Mouse (Mus musculus): ENCODE data around the gene Tmem52.
A peak's percentile ranks its signal among the peaks of the same experiment; 100 is the strongest.
"Not testable (repeated sequence)": the region's sequence is repeated elsewhere in the genome, so short reads cannot be mapped to it uniquely, and the experiment has no call there.

The Tmem52 gene

GRCm38 (mm10) chr4:155468952-155469351, at the start of gene Tmem52:
Gene Tmem52 (plus strand): TSS chr4:155469114.
- peak; percentile 27 for DNase-seq (ENCODE audit: low read depth, low spot score)

- DNase-seq (ENCODE audit: low read depth, low spot score): no peak
Observed at GRCm38 (mm10) chr4:155420137-155420536, 48.8 kb upstream of the Tmem52 start.

GRCm38 (mm10) chr4:155421412-155422370, 47.2 kb upstream of the Tmem52 start:
- DNase-seq (ENCODE audit: low read depth, low spot score): not testable (repeated sequence)

GRCm38 (mm10) chr4:155423988-155424387, 44.9 kb upstream of the Tmem52 start:
- DNase-seq (ENCODE audit: low read depth, low spot score): no peak

- DNase-seq (ENCODE audit: low read depth, low spot score): no peak
Observed at GRCm38 (mm10) chr4:155426272-155426671, 42.6 kb upstream of the Tmem52 start.

GRCm38 (mm10) chr4:155428442-155428841, 40.5 kb upstream of the Tmem52 start:
- no peak for DNase-seq (ENCODE audit: low read depth, low spot score)

- DNase-seq (ENCODE audit: low read depth, low spot score): no peak
Observed at GRCm38 (mm10) chr4:155429202-155429601, 39.7 kb upstream of the Tmem52 start.

- no peak for DNase-seq (ENCODE audit: low read depth, low spot score)
Observed at GRCm38 (mm10) chr4:155432358-155432757, 36.6 kb upstream of the Tmem52 start.

GRCm38 (mm10) chr4:155433993-155434392, 34.9 kb upstream of the Tmem52 start:
- no peak for DNase-seq (ENCODE audit: low read depth, low spot score)

- no peak for DNase-seq (ENCODE audit: low read depth, low spot score)
Observed at GRCm38 (mm10) chr4:155442808-155443207, 26.1 kb upstream of the Tmem52 start.

- no peak for DNase-seq (ENCODE audit: low read depth, low spot score)
Observed at GRCm38 (mm10) chr4:155451597-155451996, 17.3 kb upstream of the Tmem52 start.

- DNase-seq (ENCODE audit: low read depth, low spot score): no peak
Observed at GRCm38 (mm10) chr4:155458575-155458974, 10.3 kb upstream of the Tmem52 start.

- no peak for DNase-seq (ENCODE audit: low read depth, low spot score)
Observed at GRCm38 (mm10) chr4:155463050-155463449, 5.9 kb upstream of the Tmem52 start.

- DNase-seq (ENCODE audit: low read depth, low spot score): no peak
Observed at GRCm38 (mm10) chr4:155463611-155464010, 5.3 kb upstream of the Tmem52 start.

GRCm38 (mm10) chr4:155464061-155464460, 4.9 kb upstream of the Tmem52 start:
- DNase-seq (ENCODE audit: low read depth, low spot score): no peak

- no peak for DNase-seq (ENCODE audit: low read depth, low spot score)
Observed at GRCm38 (mm10) chr4:155465607-155466006, 3.3 kb upstream of the Tmem52 start.

- DNase-seq (ENCODE audit: low read depth, low spot score): no peak
Observed at GRCm38 (mm10) chr4:155466080-155466479, 2.8 kb upstream of the Tmem52 start.

GRCm38 (mm10) chr4:155467237-155468010, 1.5 kb upstream of the Tmem52 start:
- no peak for DNase-seq (ENCODE audit: low read depth, low spot score)

- no peak for DNase-seq (ENCODE audit: low read depth, low spot score)
Observed at GRCm38 (mm10) chr4:155469590-155470262, 812 bp downstream of the Tmem52 start.

GRCm38 (mm10) chr4:155470263-155470953, 1.5 kb downstream of the Tmem52 start:
- no peak for DNase-seq (ENCODE audit: low read depth, low spot score)

GRCm38 (mm10) chr4:155470997-155471396, 2.1 kb downstream of the Tmem52 start:
- no peak for DNase-seq (ENCODE audit: low read depth, low spot score)
